Mouse (Mus musculus): Measurements from ENCODE around the gene Slc25a1.
A peak's percentile ranks its signal among the peaks of the same experiment; 100 is the strongest.

Gene Slc25a1

DNA sequence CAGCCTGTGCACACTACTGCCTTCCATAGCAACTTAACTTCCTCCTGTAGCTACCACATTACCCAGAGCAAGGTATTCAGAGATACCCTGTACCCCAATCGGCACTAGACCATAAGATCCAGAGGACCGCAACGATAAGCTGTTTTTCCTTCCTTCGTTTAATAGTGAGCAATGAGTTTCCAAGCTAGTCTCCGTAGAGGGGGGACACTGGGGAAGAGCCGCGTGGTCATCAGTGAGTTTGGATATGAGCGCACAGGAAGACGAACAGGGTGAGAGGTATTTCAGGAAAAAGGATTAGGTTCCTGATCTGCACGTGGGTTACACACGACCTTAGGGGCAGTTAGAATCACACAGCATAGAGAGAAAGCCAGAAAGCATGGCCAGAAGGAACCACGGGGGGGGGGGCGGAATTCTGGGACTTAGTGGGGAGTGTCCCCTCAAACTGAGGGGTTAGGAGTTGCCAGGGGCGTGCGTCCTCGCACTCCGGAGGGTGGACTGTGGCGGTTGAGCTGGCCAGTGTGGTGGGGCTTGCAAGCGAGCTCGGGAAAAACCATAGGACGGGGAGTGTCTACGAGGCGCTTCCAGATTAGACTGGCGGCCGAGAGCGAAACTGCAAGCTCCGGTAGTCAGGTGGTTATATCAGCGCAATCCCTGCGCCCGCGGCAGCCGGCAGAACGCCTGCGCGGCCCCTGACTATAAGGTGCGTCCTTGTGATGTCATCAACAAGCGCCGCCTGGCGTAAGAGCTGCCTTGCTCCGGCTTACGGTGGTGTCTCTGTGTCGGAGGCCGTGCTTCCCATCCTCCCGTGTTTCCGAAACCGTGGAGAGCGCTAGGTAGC lies 6.5 kb downstream of the Slc25a1 start:
- DNase-seq (ENCODE audit: low spot score) = peak; percentile 88

- DNase-seq (ENCODE audit: low spot score) = no peak
These were observed 7.4 kb downstream of the Slc25a1 start for GRCm38 (mm10) chr16:17920586-17920985.

DNA sequence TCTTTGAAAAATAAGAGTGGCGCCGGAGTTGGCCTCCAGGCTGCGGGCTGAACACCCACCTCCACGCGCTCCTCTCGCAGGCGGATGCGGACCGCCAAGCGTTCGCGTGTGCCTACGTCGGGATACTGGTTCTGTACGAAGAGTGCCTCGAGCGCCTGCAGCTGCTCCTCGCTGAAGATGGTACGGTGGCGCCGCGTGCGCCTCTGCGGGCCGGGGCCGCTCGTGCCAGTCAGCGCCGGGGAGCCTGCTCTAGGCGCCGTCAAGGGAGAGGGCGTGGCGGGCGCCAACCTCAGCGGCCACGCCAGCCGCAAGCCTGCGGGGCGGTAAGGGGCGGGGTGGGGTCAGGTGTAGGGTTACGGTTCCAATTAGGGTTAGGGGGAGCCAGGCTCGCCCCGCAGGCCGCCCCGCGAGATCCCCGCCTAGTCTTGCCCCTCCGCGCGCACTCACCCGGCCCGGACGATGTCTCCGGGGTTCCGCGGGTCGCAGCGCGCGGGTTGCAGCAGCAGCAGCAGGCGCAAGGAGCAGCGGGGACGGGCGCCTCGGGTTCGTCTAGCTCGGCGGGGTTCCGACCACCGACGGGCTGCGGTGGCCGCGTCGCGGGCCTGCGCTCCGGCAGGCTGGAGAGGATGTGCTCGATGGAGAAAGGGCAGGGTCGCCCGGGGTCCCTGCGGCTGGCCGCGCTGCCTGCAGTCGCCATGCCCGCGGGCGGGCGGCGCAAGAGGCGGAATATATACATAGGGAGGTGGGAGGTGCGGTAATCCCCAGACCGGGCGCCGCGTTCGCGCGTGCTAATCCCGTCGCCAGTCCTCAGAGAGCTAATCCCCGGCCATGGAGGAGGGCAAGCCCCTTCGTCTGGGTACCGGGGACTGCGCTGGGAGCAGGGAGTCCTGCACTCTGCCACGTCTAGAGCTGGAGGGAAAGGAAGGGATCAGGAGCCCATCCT lies 13.4 kb downstream of the Slc25a1 start, which contains the start of gene Gsc2:
Gsc2 (minus strand) TSS at position 753 of the 943 bp plus-strand sequence.
- DNase-seq (ENCODE audit: low spot score) = no peak

DNA sequence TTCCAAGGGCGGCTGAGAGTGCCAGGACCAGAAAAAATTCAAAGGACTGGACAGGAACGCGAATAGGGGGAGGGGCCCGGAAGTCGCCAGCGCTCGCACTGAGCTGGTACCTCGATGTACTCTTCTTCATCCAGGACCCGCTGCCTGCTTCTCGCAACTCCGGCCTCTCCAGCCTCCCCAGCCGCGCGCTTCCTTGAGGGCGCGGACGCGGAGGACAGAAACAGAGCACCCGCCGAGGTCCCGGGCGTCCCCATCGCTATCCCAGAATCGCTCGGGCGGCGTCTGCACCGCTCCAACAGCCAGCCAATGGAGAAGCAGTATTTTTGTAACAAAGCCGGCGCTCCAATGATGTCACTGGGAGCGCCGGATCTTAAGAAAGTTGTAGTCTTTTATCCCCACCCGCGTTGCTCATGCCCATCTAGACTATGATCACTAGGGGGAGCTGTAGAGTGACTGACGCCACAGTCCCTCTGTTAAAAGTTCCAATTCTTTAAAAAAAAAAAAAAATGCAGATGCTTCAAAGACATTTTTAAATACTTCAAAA lies 16.9 kb downstream of the Slc25a1 start, which contains the start of gene Ess2:
Ess2 (minus strand) TSS at position 297 of the 544 bp plus-strand sequence.
- peak; percentile 79 for DNase-seq (ENCODE audit: low spot score)

- DNase-seq (ENCODE audit: low spot score) = no peak
These were observed 29.6 kb downstream of the Slc25a1 start, which contains the start of the genes Dgcr2 and Tssk2 for GRCm38 (mm10) chr16:17898462-17898861. TSS of gene Dgcr2 (minus strand) at chr16:17898562. TSS of gene Tssk2 (plus strand) at chr16:17898637.

GRCm38 (mm10) chr16:17896091-17896490 lies 31.9 kb downstream of the Slc25a1 start:
- no peak for DNase-seq (ENCODE audit: low spot score)

- DNase-seq (ENCODE audit: low spot score) = no peak
These were observed 34.1 kb downstream of the Slc25a1 start, which contains the start of gene Tssk1 for GRCm38 (mm10) chr16:17893923-17894322. TSS of gene Tssk1 (plus strand) at chr16:17894223.

DNA sequence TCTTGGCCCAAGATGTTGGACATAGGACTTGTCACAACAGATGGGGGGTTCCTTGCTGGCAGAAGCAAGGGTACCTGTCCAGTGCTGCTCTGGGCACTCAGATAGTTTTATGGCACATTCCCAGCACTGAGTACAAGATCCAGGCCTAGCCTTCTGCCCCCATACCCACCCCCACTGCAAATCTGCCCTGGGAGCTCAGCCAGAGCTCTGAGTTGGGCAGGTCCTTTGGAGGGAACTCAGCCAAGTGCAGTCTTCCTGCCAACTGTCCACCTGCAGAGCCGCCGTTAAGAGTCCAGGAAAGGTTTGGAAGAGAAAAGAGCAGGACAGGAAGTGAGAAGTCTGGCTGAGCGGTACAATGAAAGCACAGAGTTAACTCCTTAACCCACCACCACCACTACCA lies 35.4 kb downstream of the Slc25a1 start:
- no peak for DNase-seq (ENCODE audit: low spot score)

DNA sequence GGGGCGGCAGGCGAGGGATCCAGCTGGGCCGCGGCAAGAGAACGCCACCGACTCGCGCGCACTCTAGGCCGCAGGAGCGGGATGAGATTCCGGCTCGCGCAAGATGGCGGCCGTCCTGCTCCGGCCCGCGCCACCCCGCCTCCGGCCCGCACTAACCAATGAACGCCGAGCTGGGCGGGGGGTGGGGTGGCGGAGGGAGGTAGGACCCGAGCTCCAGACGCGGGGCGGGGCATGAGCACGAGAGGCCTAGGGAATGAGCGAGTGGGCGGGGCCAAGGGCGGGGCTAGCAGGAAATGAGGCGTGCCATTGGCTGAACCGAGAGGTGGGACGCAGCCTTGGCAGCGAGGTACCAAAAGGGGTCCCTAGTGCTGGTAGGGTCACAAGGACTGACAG lies 36.5 kb downstream of the Slc25a1 start, which contains the start of gene Gm20518:
Gm20518 (minus strand) TSS at position 105 of the 393 bp plus-strand sequence.
- DNase-seq (ENCODE audit: low spot score) = peak; percentile 96

DNA sequence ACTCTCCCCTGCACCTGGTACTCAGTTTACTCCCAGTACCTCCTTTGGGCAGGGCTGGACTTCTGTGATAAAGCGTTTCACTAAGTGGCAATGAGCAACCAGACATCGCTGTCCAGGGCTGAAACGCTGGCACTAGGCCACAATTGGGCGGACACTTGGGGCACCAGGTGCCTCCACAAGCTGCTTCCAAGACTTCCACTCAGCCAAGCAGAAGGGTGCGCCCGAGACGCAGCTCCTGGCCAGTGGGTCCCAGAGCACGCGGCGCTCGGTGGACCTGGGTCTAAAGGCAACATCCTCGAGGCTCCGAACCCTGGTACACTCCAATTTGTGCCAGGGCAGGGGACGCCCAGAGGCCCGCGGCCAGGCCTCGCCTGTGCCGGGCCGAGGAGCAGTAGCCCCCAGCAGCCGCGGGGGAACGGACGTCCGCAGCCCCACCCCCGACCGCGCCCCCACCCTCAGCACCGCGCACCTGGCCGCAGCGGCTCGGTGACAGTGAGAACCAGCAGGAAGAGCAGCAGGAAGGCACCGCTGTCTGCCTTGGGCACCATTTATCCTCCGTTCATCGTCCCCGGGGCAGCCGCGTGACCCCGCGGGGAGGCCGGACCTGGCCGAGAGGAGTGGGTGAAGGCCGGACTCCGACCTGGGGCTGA lies 37.0 kb downstream of the Slc25a1 start:
- peak; percentile 77 for DNase-seq (ENCODE audit: low spot score)

GRCm38 (mm10) chr16:17890342-17890727 lies 37.7 kb downstream of the Slc25a1 start:
- DNase-seq (ENCODE audit: low spot score) = no peak

GRCm38 (mm10) chr16:17889689-17890341 lies 38.2 kb downstream of the Slc25a1 start:
- DNase-seq (ENCODE audit: low spot score) = no peak

DNA sequence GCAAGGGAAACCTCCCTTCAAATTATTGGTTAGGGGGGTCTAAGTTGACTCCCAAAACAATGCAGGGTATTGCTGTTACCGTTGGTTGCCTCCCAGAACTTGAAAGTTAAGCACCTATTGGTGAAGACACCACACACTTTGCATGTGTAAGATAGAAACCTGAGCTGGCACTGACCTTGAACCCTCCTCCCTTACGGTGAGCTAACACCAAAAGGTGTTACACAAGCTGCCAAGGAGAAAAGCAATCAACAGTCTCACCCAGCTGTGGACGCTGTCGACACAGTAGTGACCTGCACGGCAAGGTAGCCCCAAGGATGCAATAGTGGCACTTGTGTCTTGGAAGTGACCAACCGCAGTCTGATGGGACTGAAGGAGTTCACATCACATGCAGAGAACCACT lies 43.9 kb downstream of the Slc25a1 start:
- DNase-seq (ENCODE audit: low spot score) = no peak

DNA sequence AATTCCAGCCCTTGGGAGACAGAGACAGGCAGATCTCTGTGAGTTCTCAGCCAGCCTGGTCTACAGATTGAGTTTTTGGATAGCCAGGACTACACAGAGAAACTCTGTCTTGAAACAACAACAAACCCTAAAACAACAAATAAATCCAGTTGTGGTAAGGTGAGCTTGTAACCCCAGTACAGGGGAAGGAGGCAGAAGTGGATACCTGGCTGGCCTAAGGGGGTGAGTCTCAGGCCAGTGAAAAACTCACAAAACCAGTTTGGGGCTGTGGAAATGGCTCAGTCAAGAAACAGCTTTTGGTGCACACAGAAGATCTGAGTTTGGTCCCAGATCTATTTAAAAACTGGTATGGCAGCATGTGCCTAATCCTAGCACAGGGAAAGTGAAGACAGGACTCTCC lies 45.8 kb downstream of the Slc25a1 start:
- no peak for DNase-seq (ENCODE audit: low spot score)

- no peak for DNase-seq (ENCODE audit: low spot score)
These were observed 48.4 kb downstream of the Slc25a1 start for GRCm38 (mm10) chr16:17879571-17879970.

GRCm38 (mm10) chr16:17876096-17876495 lies 51.9 kb downstream of the Slc25a1 start:
- DNase-seq (ENCODE audit: low spot score) = no peak

All from spleen, adult 12 weeks (tissue).